Mouse (Mus musculus) urinary bladder, postnatal 25 days (tissue): ENCODE data around the gene Lyrm7.

Experiments used
- DNase-seq: peaks from one replicate; pipeline ENCODE4 v3.0.0; 2022; ENCODE audit warnings: low spot score

Lyrm7 gene

DNA sequence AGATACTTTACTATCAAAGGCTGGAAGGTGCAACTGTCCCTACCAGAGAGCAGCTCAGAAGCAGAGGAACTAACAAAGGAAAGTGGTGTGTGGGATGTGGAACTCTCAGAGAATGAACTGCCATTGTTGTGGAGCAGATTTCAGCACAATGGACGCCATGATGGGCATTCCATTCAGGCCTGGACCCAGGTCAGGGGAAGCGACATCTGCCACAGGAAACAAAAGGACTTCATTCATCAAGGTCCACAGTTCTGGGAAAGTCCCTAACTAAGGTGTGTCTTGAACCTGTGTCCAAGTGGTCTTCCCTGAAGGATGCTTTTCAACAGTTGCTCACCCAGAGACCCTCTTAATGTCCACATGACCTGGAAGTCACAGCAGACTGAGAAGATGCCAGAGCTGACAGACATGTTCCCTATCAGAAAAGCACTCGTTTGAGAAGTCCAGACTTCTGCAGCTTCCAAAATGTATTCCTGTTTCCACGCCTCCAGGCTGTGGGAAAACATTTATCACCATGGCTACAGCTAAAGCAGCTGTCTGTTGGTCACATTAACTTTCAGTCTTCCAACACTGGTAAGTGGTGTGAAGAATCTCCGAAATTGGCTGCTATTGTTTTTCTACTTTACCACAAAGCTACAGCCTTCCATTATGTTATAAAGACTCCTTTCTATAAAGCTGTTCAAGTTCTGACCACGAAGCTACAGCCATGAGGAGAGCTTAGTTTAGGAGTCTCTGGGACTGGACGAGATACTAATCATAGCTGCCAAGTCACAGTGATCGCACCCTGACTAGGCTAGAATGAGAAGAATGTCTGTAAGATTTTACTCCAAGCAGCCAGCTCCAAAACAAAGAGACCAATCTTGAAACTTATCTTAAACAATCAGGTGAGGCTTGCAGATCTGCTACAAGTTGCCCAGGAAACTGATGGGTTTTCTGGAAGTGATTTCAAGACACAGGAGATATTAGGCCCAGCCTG lies 15.0 kb downstream of the Lyrm7 start:
- DNase-seq = no peak

DNA sequence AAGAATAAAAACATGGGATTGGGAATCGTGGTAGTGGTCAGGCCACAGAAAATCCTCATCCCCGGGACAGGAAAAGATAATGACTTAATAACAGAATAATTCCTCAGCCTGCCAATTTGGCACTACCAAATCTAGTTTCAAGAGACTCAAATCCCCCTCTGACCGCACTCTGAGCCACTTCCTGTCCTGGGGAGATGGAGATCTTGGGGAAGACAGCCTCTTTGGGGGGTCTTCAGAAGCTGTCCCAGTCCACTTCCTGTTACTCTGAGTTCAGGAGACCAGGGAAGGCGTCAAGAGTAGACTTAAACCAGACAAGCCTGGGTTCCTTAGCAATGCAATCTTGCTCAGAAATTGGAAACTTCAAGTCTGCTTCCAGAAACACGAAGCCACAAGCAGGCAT lies 15.8 kb downstream of the Lyrm7 start:
- DNase-seq = no peak

DNA sequence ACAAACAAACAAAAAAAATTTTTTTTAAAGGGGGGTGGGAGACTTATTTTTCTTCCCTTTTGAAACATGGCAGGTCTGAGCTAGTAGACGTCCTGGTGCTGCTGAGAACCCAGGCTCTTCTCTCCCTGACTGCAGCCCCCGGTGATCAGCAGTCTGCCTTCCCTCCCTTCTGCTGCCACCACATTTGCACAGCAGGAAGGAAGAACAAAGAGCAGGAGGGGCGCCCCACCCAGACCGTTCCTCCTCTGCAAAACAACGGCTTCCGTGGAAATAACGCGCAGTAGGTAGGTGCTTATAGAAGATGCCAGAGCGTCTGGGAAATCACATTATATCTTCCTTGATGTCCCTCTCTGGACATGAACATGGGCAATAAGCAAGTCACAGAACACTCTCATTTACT lies 16.3 kb downstream of the Lyrm7 start:
- no peak for DNase-seq

DNA sequence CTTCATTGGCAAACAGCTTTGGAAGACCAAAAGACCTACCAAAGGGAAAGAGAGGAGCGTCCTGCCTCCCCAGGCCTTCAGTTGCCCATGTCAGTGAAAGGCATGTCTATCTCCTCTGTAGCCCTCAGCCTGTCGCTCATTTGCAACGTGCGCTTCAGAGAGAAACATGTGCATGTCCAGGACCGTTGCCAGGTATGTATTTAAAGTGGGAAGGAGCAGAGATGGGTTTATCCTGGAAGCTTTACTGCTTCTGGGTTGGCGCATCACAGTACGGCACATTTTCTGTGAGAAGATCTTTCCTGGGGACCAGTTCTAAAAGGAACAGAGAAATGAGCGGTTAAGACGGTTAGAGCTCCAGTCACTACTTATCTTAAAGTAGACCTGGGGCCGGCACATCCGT lies 19.8 kb downstream of the Lyrm7 start:
- no peak for DNase-seq

DNA sequence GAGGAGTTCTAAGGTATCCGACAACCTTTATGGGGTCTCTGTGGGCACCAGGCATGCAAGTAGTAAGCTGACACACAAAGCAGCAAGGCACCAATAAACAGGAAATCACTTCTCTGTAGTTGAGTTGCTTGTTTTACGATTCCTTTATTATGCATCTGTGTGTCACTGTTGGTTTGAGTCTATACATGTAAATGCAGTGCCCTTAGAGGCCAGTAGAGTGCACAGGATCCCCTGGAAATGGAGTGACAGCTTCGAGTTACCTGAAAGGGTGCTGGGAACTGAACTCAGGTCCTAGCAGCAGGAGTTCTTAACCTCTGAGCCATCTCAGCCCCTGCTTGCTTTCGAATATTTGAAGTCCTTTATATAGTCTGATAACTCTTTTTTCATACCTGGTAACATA lies 21.0 kb downstream of the Lyrm7 start:
- no peak for DNase-seq

DNA sequence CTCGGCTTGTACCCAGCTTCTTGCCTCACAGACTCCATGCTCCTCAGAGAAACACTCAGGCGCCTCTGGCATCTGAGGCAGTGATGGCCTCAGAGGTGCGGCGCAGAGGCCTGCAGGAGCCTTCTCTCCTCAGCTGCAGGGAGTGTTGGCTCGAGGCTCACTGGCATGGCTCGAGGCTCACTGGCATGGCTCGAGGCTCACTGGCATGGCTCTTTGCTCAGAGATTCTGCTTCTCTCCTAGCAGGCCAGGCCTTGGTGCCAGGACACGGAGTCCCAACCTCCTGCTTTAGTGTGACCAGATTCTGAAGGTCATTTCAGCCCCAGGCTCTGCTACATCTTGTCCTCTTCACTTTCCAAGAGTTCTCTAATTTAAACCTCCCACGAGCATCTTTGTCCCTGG lies 24.6 kb downstream of the Lyrm7 start:
- peak; percentile 20 for DNase-seq

DNA sequence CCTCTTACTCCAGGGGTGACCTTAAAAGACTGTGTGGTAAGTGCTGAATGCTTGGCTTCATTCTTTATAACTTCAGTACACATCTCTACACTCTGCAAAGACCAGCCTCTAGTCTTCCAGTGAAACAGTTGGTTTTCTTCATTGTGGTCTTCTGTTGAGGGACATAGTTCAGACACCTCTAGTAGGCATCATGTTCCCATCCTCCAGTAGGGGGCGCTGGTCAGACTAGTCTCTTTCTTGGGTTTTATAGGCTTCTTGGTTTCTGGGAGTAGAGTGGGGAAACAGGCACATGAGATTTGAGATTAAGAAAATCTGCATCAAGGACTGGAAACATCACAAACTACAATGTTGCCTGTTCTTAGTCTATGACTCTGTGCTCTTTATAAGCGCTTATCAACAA lies 26.1 kb downstream of the Lyrm7 start:
- no peak for DNase-seq

DNA sequence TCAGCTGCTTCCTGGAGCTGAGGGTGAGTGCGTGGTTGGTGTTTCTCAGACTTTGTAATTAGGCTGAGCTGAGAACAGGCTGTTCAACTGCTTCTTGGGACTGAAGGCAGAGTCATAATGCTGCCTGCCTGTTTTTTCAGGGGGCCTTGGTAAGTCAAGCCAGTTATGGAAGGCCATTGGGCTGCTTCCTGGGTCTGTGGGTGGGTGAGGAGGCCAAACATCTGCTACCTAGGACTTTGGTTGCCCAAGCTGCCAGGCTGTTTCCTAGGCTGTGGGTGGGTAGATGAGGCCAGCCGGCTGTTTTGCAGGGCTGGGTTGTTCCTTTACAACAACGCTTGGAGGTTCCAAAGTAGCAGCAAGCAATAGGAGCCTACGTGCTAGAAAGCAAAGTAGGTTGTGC lies 26.9 kb downstream of the Lyrm7 start:
- DNase-seq = no peak

DNA sequence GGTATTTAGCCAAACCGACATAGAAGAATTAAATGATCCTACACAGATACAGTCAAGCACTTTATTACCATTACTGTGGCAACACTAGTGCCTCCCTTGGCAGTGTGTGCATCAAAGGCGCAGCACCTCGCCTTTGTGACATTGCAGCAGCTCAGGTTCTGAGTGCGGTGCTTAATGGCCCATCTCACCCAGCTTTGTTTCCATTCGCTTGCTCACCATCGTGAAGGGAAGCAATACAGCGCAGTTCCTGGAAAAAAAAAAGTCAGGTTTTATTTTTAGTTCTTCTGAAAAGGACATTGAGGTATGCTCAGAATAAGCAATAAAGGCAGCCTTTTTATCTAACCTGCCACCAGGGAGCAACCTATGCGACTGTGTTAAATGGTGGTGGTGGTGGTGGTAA lies 33.9 kb downstream of the Lyrm7 start:
- no peak for DNase-seq

DNA sequence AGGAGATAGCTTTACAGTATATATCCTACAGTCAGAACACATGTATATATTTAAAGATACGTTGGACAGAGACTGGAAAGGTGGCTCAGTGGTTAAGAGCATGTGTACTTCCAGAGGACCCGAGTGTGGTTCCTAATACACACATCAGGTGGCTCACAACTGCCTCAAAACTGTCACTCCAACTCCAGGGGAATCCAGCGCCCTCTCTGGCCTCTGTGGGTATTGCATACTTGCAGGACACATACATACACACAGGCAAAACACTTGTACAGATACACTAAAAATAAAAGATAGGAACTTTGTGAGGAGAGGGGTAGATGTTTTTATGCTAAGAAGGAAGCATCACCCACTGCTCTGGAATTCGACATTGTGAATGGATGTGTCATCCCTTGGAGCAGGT lies 34.9 kb downstream of the Lyrm7 start:
- DNase-seq = no peak

DNA sequence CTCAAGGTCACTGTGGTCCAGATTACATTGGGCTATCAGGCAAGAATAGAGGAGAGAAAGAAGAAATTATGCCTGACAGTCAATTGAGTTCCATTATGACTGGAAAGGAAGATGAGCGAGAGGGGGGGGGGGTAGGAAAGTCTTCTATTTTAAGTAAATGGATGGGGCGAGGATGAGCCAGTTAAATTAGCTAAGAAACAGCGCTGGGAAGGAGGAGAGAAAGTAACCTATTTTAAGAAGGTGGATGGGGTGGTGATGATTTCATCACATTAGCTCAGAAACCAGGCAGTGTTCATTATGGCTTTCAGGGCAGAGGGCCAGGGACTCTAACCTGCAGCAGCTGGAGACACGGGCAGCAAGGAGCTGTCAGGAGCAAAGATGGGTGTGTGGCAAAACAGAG lies 37.2 kb downstream of the Lyrm7 start:
- no peak for DNase-seq

DNA sequence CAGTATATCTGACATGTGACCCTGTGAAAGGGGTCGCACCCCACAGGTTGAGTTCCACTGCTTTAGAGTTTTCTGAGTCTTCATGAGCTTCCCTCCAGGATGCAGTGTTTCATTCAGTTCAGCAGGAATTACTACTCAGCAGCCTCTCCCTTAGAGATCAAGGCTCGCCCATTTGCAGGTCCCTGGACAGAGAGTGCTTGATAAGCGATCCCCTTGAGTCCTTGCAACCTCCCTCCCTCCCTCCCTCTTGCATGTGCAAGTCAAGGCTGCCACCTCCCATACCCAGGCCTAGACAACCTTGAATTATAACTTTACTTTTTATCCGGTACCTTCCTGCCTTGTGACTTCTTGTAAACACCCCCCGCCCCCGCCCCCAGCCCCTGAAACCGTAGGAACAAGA lies 41.2 kb downstream of the Lyrm7 start:
- no peak for DNase-seq

DNA sequence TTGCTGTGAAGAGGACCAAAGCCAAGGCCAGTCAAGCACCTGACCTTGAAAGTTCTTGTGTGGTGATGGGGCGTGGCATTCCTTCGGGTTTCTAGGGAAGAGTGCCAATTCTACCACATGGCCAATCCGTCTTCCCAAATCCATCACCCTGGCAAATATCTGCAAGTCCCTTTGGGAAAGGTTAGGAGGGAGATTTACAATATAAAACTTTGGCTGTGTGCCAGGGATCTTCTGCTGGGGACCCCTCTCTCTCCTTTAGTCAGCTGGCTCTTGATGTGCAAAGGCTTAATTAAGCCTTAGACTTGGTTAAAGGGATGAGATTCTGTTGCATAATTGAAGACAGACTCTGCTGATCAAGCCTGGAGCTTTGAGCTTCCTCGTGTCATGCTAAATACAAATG lies 43.3 kb downstream of the Lyrm7 start:
- DNase-seq = no peak

DNA sequence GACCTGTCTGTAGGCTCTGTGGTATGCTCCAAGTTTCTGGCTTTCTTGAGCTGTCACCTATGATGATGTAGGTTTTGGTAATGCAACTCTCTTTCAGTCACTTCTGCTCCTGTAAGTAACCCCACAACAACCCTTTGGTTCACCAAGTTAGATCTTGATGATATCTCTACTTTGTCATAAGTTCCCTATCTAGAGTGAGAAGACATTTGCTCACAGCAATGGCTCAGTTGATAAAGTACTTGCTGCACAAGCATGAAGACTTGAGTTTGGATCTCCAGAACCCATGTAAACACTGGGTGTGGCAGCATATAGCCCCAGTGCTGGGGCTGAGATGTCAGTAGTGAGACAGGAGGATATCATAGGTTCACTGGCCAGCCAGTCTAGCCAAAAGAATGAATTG lies 45.1 kb downstream of the Lyrm7 start:
- no peak for DNase-seq

DNA sequence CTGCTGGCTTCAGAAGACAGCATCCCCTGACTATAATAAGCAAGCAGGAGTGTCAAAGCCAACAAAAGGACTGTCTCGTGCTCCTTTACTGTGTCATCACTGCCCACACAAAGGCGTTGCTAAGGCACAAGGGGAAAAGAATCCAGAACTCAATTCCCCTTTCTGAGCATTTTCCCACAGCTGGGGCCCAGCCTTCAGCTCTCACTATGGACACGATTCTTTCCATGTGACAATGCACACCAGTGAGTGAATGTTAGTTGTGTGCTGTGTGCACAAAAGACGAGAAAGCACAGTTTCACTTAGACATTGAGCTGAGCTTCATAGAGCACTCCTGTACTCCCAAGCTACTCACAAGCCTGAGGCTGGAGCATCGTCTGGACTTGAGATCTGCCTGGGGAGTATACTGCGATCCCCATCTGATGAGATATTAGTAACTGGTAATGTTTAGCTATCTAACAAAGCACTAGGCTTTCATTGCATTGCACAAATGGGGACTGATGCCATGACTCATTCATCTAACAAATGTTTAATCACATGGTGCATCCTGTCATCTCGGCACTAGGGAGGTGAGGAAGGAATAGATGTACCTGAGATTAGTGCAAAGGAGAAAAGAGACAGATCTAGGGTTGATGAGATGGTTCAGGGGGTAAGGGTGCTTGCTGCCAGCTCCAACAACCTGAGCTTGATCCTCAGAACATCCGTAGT lies 47.8 kb downstream of the Lyrm7 start:
- DNase-seq = no peak

DNA sequence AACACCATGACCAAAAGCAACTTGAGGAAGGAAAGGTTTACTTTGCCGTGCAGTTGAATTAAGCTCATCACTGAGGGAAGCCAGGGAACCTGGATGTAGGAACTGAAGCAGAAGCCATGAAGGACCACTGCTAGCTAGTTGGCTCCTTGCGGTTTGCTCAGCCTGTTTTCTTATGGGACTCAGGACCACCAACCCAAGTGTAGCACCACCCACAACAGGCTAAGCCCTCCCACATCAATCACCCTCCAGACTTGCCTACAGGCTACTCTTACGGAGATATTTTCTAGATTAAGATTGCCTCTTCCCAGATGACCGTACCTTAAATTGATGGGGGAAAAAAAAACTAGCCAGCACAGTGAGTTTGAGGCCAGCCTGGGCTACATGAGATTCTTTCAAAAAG lies 48.4 kb downstream of the Lyrm7 start:
- DNase-seq = no peak

DNA sequence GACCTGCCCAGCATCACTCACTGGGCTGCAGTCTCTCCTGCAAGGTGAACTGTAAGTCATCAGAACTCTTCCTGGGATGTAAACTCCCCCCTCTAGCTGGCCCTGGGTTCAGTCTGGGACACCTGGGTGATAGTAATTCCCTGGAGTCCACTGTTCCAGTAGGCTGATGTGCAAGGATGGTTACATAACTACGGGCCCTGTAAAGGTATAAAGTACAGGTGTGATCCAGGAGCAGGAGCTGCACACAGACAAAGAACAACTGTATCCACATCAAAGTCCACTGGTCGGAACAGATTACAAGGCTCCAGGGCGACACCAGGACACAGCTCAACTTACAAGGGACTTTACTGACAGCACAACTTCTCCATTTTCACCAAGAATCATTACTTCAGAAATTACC lies 49.7 kb downstream of the Lyrm7 start:
- DNase-seq = no peak

DNA sequence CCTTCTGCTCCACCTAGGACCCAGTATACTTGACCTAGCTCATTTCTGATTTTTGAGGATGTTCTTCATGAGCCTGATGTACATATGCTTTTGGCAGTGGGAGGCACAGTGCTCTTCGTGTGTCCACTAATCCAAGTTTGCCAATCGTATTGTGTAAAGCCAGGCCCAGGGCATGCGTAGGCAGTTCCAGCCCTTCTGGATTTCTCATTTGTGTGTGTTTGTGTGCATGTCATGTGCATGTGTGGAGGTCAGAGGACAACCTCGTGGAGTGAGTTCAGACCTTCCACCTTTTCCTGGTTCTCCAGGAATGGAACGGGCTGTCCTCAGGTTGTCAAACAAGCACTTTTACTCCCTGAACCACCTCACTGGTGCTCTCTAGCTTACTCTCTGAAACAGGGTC lies 51.1 kb downstream of the Lyrm7 start:
- no peak for DNase-seq

DNA sequence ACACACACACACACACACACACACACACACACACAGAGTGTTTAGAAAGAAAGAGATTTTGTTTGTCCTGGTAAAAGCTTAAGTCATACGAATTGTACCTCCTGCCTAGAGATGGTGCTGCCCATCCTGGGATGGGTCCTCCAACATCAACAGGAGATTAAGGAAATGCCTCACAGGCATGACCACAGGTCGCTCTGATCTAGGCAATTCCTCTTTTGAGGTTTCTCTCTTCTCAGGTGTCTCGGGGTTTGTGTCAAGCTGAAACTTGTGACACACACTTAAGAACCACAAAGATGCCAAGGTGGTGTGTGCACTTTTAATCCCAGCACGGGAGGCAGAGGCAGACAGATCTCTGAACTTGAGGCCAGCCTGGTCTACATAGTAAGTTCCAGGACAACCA lies 52.5 kb downstream of the Lyrm7 start:
- no peak for DNase-seq

DNA sequence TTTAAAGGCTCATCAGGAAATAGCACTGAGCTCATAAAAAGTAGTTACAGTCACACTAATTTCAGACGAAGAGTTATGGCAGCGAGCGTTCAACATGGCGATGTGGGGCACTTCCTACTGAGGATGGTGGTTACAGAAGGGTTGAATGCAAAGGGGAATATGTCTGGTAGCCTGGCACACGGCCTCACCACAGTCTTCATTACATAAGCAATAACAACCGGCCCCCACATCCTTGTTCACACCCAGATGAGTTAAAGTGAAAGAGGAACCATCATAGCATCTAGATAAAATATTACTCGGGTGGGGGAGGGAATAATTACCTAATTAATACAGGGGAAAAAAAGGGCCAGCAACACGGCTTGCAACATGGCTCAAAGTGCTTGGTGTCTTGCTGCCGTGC lies 53.0 kb downstream of the Lyrm7 start:
- DNase-seq = no peak

DNA sequence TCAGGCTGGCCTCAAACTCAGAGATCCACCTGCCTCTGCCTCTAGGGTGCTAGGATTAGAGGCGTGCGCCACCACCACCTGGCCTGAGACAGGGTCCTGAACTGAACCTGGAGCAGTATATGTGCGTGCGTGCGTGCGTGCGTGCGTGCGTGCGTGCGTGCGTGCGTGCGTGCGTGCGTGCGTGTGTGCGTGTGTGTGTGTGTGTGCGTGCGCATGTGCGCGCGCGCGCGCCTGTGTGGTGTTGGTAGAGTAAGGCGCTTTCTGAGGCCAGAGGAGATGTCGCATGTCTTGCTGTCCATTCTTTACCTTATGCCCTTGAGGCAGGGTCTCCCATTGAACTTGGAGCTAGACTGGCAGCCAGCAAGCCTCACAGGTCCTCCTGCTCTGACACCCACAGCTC lies 53.8 kb downstream of the Lyrm7 start:
- DNase-seq = no peak

DNA sequence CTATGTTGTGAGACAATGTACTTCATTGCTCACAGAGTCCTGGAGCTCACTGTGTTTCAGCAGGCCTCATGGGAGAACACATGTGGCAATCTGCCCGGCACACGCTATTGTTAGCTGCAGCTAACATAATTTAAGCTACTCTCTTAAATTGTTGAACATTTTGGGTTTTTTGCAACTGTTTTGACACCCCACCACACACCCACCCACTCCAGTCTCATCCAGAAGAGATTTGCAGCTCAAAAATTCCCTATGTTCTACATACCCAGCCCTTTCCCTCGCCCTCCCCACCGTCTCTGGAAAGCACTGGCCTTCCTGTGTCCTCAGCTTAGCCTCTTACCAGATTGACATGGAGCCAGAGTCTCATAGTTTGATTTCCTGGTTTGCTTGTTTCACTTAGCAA lies 55.5 kb downstream of the Lyrm7 start:
- DNase-seq = no peak

DNA sequence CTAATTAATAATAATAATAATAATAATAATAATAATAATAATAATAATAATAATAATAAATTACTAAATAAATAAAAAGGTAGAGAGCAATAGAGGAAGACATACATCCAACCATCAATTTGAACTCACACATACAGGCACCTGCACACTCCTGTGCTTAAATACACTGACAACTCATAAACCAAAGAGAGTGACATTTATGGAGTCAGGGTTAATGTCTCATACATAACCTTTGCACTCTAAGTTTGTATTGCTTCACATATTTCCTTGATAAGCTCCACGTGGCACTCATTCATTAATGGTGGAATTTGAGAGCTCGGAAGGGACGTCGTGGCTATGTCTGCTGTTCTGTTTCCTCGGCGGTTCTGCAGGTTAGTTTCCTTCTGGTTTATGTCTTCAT lies 58.1 kb downstream of the Lyrm7 start:
- no peak for DNase-seq
